Mouse (Mus musculus): ENCODE results near the gene Bcl2l13.

DNA sequence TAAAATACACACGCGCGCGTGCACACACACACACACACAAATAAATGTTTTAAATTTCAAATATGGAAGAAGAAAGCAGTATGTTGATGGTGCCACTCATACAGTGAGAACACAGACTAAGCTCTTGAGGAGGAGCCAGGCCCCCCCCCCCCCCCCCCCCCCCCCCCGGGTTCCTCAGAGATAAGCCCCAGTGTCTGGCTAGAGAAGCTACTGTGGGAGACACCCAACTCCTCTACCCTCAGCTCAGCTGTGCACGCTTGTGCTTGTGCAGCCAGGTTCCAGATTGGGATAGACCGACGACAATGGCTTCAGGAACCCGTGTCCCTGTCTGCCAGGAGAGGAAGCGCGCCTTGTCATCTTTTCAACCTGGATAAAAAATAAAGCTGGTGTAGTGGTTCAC lies 45.9 kb upstream of the Bcl2l13 start:
- no peak for TF ChIP-seq POLR2A (IDR thresholded peaks at IDR 0.05; ENCODE audit: borderline replicate concordance, extremely low read depth, low read depth, low read length)
- no peak for TF ChIP-seq CTCF (IDR thresholded peaks at IDR 0.05; ENCODE audit: insufficient read depth, low read length)
